Mouse (Mus musculus) stomach, postnatal 0 days (tissue): ENCODE data around the gene Agr3. TPM values are rescaled to one million over a fixed set of nuclear protein-coding genes. Genes with fewer than 3 reads are reported as not detected.

Source experiments
- ATAC-seq: fragments of 200-750 bp; cut with Nextera tagmentation; 2 replicates; pipeline ENCODE4 v1.8.0; 2017; ENCODE audit not compliant: low FRiP score, low TSS enrichment
- DNase-seq: peaks from one replicate; pipeline ENCODE4 v3.0.0-alpha.2; 2016; ENCODE audit warnings: low spot score
- H3K27ac ChIP-seq: fragments of 300-500 bp; sonication (generic); replicated peaks from 2 replicates; pipeline ENCODE4 v1.5.1; 2014; ENCODE audit warnings: mild to moderate bottlenecking, control low read depth
- H3K27me3 ChIP-seq: fragments of 300-500 bp; sonication (generic); 2 replicates; pipeline ENCODE4 v1.6.1; 2014; ENCODE audit warnings: low read length; ENCODE audit not compliant: control insufficient read depth, insufficient read depth
- H3K36me3 ChIP-seq: fragments of 300-500 bp; sonication (generic); 2 replicates; pipeline ENCODE4 v1.6.1; 2014; ENCODE audit warnings: low read length, mixed read lengths; ENCODE audit not compliant: control insufficient read depth, insufficient read depth
- H3K4me1 ChIP-seq: fragments of 300-500 bp; sonication (generic); replicated peaks from 2 replicates; pipeline ENCODE4 v1.6.1; 2014; ENCODE audit warnings: antibody characterized with exemption; ENCODE audit not compliant: control insufficient read depth, insufficient read depth
- H3K4me2 ChIP-seq: fragments of 300-500 bp; sonication (generic); replicated peaks from 2 replicates; pipeline ENCODE4 v1.6.1; 2014; ENCODE audit warnings: low read depth, mild to moderate bottlenecking, control low read depth, moderate library complexity
- H3K4me3 ChIP-seq: fragments of 300-500 bp; sonication (generic); 2 replicates; pipeline ENCODE4 v1.5.1; 2014; ENCODE audit warnings: low read depth, low read length, control low read depth
- H3K9ac ChIP-seq: fragments of 300-500 bp; sonication (generic); 2 replicates; pipeline ENCODE4 v1.6.1; 2014; ENCODE audit warnings: mild to moderate bottlenecking, low read length, control low read depth, mixed read lengths
- H3K9me3 ChIP-seq: fragments of 300-500 bp; sonication (generic); 2 replicates; pipeline ENCODE4 v1.6.1; 2016; ENCODE audit warnings: low read length; ENCODE audit not compliant: control insufficient read depth
- CTCF ChIP-seq: IDR thresholded peaks from 2 replicates; pipeline ENCODE4 v1.5.1; 2016; ENCODE audit warnings: antibody characterized with exemption, low read depth, mild to moderate bottlenecking, moderate library complexity
- EP300 ChIP-seq: optimal IDR thresholded peaks from 2 replicates; pipeline ENCODE3; 2016; ENCODE audit warnings: antibody characterized with exemption
- WGBS: fragments of 180-500 bp; shearing (Covaris S2); extraction: QIAGEN DNeasy Blood & Tissue Kit; methylation state at CpG from one replicate; pipeline ENCODE4 v1.1.7; 2014; 5-methylcytosine and 5-hydroxymethylcytosine counted together
- polyA plus RNA-seq: library from polyadenylated mRNA; unstranded; fragments of >200 nt; fragmentation: Nextera tagmentation; extraction: Ambion mirVana; gene quantifications from 2 replicates; pipeline ENCODE4 v1.2.1, GENCODE M21; 2015

The Agr3 gene
- polyA plus RNA-seq, 1 experiment from 2014 or later, result 1.2 TPM

- Histone ChIP-seq H3K4me1 (no peaks in the 10 kb centered on the region), H3K27ac (no peak overlapping the region), H3K9me3 (no peaks in the 10 kb centered on the region), H3K9ac (no peak overlapping the region), H3K4me3 (no peak overlapping the region), H3K4me2 (no peak overlapping the region), H3K27me3 (no peaks in the 10 kb centered on the region), H3K36me3 (no peaks in the 10 kb centered on the region)
- DNase-seq, result no peak
- ATAC-seq, result no peak
- TF ChIP-seq CTCF (no peak), EP300 (no peak)
- WGBS, result 84% methylated on average over 3 of the region's 3 CpGs
Measured at GRCm38 (mm10) chr12:35975898-35976297, 50.5 kb downstream of the Agr3 start.

- Histone ChIP-seq H3K27ac (no peak overlapping the region), H3K27me3 (no peaks in the 10 kb centered on the region), H3K9me3 (no peaks in the 10 kb centered on the region), H3K9ac (no peak overlapping the region), H3K4me1 (no peaks in the 10 kb centered on the region), H3K36me3 (no peaks in the 10 kb centered on the region), H3K4me2 (no peak overlapping the region), H3K4me3 (no peak overlapping the region)
- TF ChIP-seq CTCF (no peak), EP300 (no peak)
- ATAC-seq (no peak), DNase-seq (no peak)
- whole genome bisulfite sequencing, result 37% methylated on average over 6 of the region's 6 CpGs
Measured at GRCm38 (mm10) chr12:35977633-35978246, 52.3 kb downstream of the Agr3 start.

GRCm38 (mm10) chr12:35979625-35980024, 54.2 kb downstream of the Agr3 start:
- Histone ChIP-seq H3K4me1 (no peaks in the 10 kb centered on the region), H3K36me3 (no peaks in the 10 kb centered on the region), H3K27me3 (no peaks in the 10 kb centered on the region), H3K9ac (no peak overlapping the region), H3K4me2 (no peak overlapping the region), H3K4me3 (no peak overlapping the region), H3K27ac (peak overlapping the region; percentile 69; the same call in 1 of the 2 replicates), H3K9me3 (no peaks in the 10 kb centered on the region)
- no peak for DNase-seq
- TF ChIP-seq EP300 (no peak), CTCF (no peak)
- ATAC-seq, result peak; percentile 85
- 46% methylated on average over 5 of the region's 5 CpGs for WGBS

GRCm38 (mm10) chr12:35981732-35982360, 56.4 kb downstream of the Agr3 start:
- ATAC-seq (peak; percentile 81), DNase-seq (peak; percentile 69)
- H3K4me1 ChIP-seq, result no peaks in the 10 kb centered on the region
- no peak overlapping the region for H3K4me3 ChIP-seq
- no peak overlapping the region for H3K9ac ChIP-seq
- H3K9me3 ChIP-seq, result no peaks in the 10 kb centered on the region
- H3K27ac ChIP-seq, result peak overlapping the region; percentile 58
- no peaks in the 10 kb centered on the region for H3K27me3 ChIP-seq
- TF ChIP-seq EP300 (no peak), CTCF (no peak)
- H3K4me2 ChIP-seq, result no peak overlapping the region
- H3K36me3 ChIP-seq, result no peaks in the 10 kb centered on the region
- 30% methylated on average over 6 of the region's 6 CpGs for WGBS

- peak overlapping the region; percentile 49; the same call in 1 of the 2 replicates for H3K27ac ChIP-seq
- no peak for DNase-seq
- no peak overlapping the region for H3K4me2 ChIP-seq
- no peaks in the 10 kb centered on the region for H3K4me1 ChIP-seq
- no peaks in the 10 kb centered on the region for H3K9me3 ChIP-seq
- no peaks in the 10 kb centered on the region for H3K27me3 ChIP-seq
- H3K9ac ChIP-seq, result no peak overlapping the region
- TF ChIP-seq CTCF, result no peak
- no peak for TF ChIP-seq EP300
- WGBS, result 88% methylated on average over 9 of the region's 9 CpGs
- H3K36me3 ChIP-seq, result no peaks in the 10 kb centered on the region
- no peak overlapping the region for H3K4me3 ChIP-seq
- ATAC-seq, result no peak
Measured at GRCm38 (mm10) chr12:35983472-35983871, 58.1 kb downstream of the Agr3 start.

- Histone ChIP-seq H3K36me3 (no peaks in the 10 kb centered on the region), H3K4me3 (no peak overlapping the region), H3K9me3 (no peaks in the 10 kb centered on the region), H3K9ac (no peak overlapping the region), H3K4me1 (no peaks in the 10 kb centered on the region), H3K4me2 (no peak overlapping the region), H3K27me3 (no peaks in the 10 kb centered on the region), H3K27ac (no peak overlapping the region)
- 51% methylated on average over 5 of the region's 5 CpGs for WGBS
- TF ChIP-seq CTCF, result no peak
- TF ChIP-seq EP300, result no peak
- ATAC-seq (peak; percentile 78), DNase-seq (no peak)
Measured at GRCm38 (mm10) chr12:35984743-35985142, 59.3 kb downstream of the Agr3 start.
